Mouse (Mus musculus) ovary, adult 10 weeks (tissue): Measurements from ENCODE around the gene Cd160. TPM values are rescaled to one million over a fixed set of nuclear protein-coding genes. Genes with fewer than 3 reads are reported as not detected.

Experiments used
- polyA plus RNA-seq: library from polyadenylated mRNA; stranded (reverse); fragments of 350-450 nt; fragmentation: Illumina TruSeq; extraction: RNeasy Lipid Tissue Mini Kit (QIAGEN cat#74804); gene quantifications from one replicate; pipeline ENCODE4 v1.2.3, GENCODE M21; 2014

Gene Cd160
- 2.3 TPM for polyA plus RNA-seq

DNA sequence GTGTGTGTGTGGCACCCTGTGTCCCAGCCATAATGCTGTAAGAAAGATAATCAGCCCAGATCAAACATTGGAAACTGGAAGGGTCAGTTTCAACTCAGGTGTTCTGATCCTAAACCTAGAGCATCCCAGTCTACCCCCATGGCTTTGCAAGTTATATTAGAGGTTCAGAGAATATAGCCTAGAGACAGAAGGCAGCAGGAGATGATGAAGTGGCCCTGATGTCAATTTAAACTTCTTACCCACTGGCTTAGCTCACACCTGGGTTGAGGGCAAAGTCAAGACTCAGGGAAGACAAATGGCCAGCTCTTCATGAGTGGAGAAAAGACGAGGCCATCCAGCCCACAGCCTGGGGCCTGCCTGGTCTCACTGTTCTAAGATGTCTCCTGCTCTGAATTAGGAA lies at the start of gene Cd160, which contains the start of gene Pdzk1:
Gene Cd160 (minus strand): TSS at position 368 of the 400 bp plus-strand sequence.
Gene Pdzk1 (plus strand): TSS at position 301 of the 400 bp plus-strand sequence.

Other genes starting within 250 kb of the Cd160 start
- 90.1 TPM for gene Polr3gl, start 235.2 kb downstream of the Cd160 start, polyA plus RNA-seq
- gene Ankrd34a, start 232.7 kb downstream of the Cd160 start, polyA plus RNA-seq: not detected
- gene Lix1l, start 228.2 kb downstream of the Cd160 start, polyA plus RNA-seq: 92.1 TPM
- gene Rbm8a, start 199.4 kb downstream of the Cd160 start, polyA plus RNA-seq: 56.2 TPM
- gene Pex11b, start 194.0 kb downstream of the Cd160 start, polyA plus RNA-seq: 19.8 TPM
- gene Gm42957, start 193.9 kb downstream of the Cd160 start, polyA plus RNA-seq: not detected
- 0.54 TPM for gene Itga10, start 183.8 kb downstream of the Cd160 start, polyA plus RNA-seq
- gene Ankrd35, start 159.2 kb downstream of the Cd160 start, polyA plus RNA-seq: 1.1 TPM
- 5.3 TPM for gene Pias3, start 133.0 kb downstream of the Cd160 start, polyA plus RNA-seq
- gene Nudt17, start 120.8 kb downstream of the Cd160 start, polyA plus RNA-seq: not detected
- gene Polr3c, start 101.7 kb downstream of the Cd160 start, polyA plus RNA-seq: 19.1 TPM
- 114 TPM for gene Rnf115, start 101.7 kb downstream of the Cd160 start, polyA plus RNA-seq
- gene Pdzk1, start 67 bp downstream of the Cd160 start, polyA plus RNA-seq: 1.5 TPM
- 1.2 TPM for gene Gja5, start 75.3 kb upstream of the Cd160 start, polyA plus RNA-seq
- 18.3 TPM for gene Gpr89, start 76.0 kb upstream of the Cd160 start, polyA plus RNA-seq
- not detected for gene Gja8, start 96.7 kb upstream of the Cd160 start, polyA plus RNA-seq